Mouse (Mus musculus) liver, adult 2 months (tissue): ENCODE data around the gene Clpb.

Experiments used
- CTCF ChIP-seq: fragments of 200-500 bp; IDR thresholded peaks from 2 replicates; pipeline ENCODE4 v1.5.1; 2011; ENCODE audit warnings: low read depth, low read length, control low read depth
- POLR2A ChIP-seq: fragments of 200-500 bp; IDR thresholded peaks from 2 replicates; pipeline ENCODE4 v1.6.1; 2011; ENCODE audit warnings: low read length, control low read depth; ENCODE audit not compliant: insufficient read depth; ENCODE audit errors: extremely low read depth

GRCm38 (mm10) chr7:101628481-101628880 is 35.0 kb upstream of the Clpb start:
- TF ChIP-seq CTCF (no peak), POLR2A (no peak)
